8 mouse cellular contexts compared by ENCODE assay signal in the genomic region with DNA sequence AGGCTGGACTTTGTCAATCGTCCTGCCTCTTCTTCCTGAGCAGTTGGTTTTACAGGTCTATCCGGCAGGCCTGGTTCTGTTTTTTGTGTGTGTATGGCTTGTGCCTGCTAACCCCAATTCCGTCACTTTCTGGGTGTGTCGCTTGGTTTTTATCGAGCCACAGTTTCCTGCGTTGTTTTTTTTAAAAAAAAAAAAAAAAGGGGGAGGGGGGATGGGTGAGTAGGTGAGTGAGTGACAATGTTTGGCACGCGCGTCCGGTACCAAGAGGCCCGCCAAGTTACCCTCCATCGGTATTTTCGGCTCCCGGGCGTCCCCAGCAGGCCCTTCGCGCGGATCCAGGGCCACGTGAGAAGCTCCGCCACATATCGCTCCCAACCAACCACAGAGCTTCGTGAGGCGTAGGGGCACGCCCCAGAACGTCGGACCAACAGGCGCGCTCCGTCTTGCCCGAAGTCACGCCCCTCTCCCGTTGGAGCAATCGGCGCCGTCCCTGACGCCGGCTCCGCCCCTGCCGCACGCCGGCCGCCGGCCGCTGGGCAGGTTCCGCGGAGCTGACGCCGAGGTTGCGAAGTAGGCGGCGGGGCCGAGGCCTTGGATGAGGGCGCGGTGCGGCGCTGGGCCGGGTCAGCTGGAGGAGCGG. TPM values are rescaled to one million over a fixed set of nuclear protein-coding genes. Genes with fewer than 3 reads are reported as not detected.
A peak's percentile ranks its signal among the peaks of the same experiment; 100 is the strongest.
DNase-seq lines count a peak whose midpoint lies in the region; ATAC-seq and TF ChIP-seq lines count a peak whose summit lies in the region.

Tatdn2 (plus strand) TSS at position 469 of the 640 bp plus-strand sequence.

- peak within 1 kb of the TSS; percentile 69 for H3K4me3 ChIP-seq in heart, embryonic 12.5 days
- H3K4me3 ChIP-seq in kidney, postnatal 0 days (replicated peaks; ENCODE audit: low read depth, low read length) = peak within 1 kb of the TSS; percentile 88
- peak within 1 kb of the TSS; percentile 93 for H3K4me3 ChIP-seq in liver, embryonic 11.5 days (ENCODE audit: low read depth, low read length)
- peak within 1 kb of the TSS; percentile 95 for H3K4me3 ChIP-seq in stomach, embryonic 14.5 days (ENCODE audit: low read depth, low read length)

- ATAC-seq in erythroid progenitor cell, adult 5-6 weeks (replicated peaks; ENCODE audit: low FRiP score, poor library complexity, severe bottlenecking) = peak; percentile 92
- peak; percentile 97 for ATAC-seq in heart, embryonic 12.5 days (ENCODE audit: insufficient number of reproducible peaks, low FRiP score)
- peak; percentile 99 for ATAC-seq in kidney, postnatal 0 days (replicated peaks; ENCODE audit: low FRiP score, low read depth)
- peak; percentile 97 for ATAC-seq in liver, embryonic 11.5 days (replicated peaks; ENCODE audit: low FRiP score)
- peak; percentile 98 for ATAC-seq in stomach, embryonic 14.5 days (ENCODE audit: insufficient number of reproducible peaks, insufficient read depth, low FRiP score, low read depth)

- peak within 1 kb of the TSS; percentile 92 for H3K27ac ChIP-seq in heart, embryonic 12.5 days (ENCODE audit: poor library complexity, severe bottlenecking)
- H3K27ac ChIP-seq in kidney, postnatal 0 days = peak within 1 kb of the TSS; percentile 93
- peak within 1 kb of the TSS; percentile 97 for H3K27ac ChIP-seq in liver, embryonic 11.5 days (ENCODE audit: low read depth, low read length)
- H3K27ac ChIP-seq in stomach, embryonic 14.5 days (ENCODE audit: low read length) = peak within 1 kb of the TSS; percentile 90

- H3K4me2 ChIP-seq in heart, embryonic 12.5 days = peak within 1 kb of the TSS; percentile 97
- H3K4me2 ChIP-seq in kidney, postnatal 0 days (ENCODE audit: low read length) = peak within 1 kb of the TSS; percentile 98
- peak within 1 kb of the TSS; percentile 98 for H3K4me2 ChIP-seq in liver, embryonic 11.5 days
- peak within 1 kb of the TSS; percentile 97 for H3K4me2 ChIP-seq in stomach, embryonic 14.5 days (replicated peaks; ENCODE audit: low read depth, low read length)

- peak; percentile 29; the same call in 1 of the 2 replicates for TF ChIP-seq CTCF in kidney, postnatal 0 days (IDR thresholded peaks at IDR 0.05; ENCODE audit: low read depth)

- peak; percentile 100 for DNase-seq in CD4-positive helper T cell, adult 2 months (ENCODE audit: low read depth, low spot score)
- DNase-seq in brain, embryonic 18.5 days (ENCODE audit: low read depth, low spot score) = peak; percentile 95
- DNase-seq in kidney, postnatal 0 days (ENCODE audit: low spot score) = peak; percentile 99
- DNase-seq in liver, embryonic 11.5 days (ENCODE audit: low spot score) = peak; percentile 94
- peak; percentile 98 for DNase-seq in naive thymus-derived CD4-positive, alpha-beta T cell, adult 2 months (ENCODE audit: low read depth)

- H3K9me3 ChIP-seq in heart, embryonic 12.5 days (replicated peaks) = no peaks in the 10 kb centered on the region
- no peaks in the 10 kb centered on the region for H3K9me3 ChIP-seq in kidney, postnatal 0 days (replicated peaks; ENCODE audit: low read length)
- no peaks in the 10 kb centered on the region for H3K9me3 ChIP-seq in liver, embryonic 11.5 days (ENCODE audit: control insufficient read depth, low read length)
- H3K9me3 ChIP-seq in stomach, embryonic 14.5 days (ENCODE audit: control insufficient read depth, low read depth, low read length) = no peaks in the 10 kb centered on the region

- H3K4me1 ChIP-seq in heart, embryonic 12.5 days (replicated peaks) = peaks cover 56% of the 10 kb centered on the region
- H3K4me1 ChIP-seq in kidney, postnatal 0 days (replicated peaks; ENCODE audit: insufficient read depth, low read length) = peaks cover 16% of the 10 kb centered on the region
- H3K4me1 ChIP-seq in liver, embryonic 11.5 days (replicated peaks; ENCODE audit: control insufficient read depth, insufficient read depth, low read length) = peaks cover 52% of the 10 kb centered on the region
- peaks cover 17% of the 10 kb centered on the region; the same call in 1 of the 2 replicates for H3K4me1 ChIP-seq in stomach, embryonic 14.5 days (ENCODE audit: control insufficient read depth, insufficient read depth, low read length)

- peak within 1 kb of the TSS; percentile 96 for H3K9ac ChIP-seq in heart, embryonic 12.5 days
- H3K9ac ChIP-seq in kidney, postnatal 0 days (ENCODE audit: low read depth, low read length) = peak within 1 kb of the TSS; percentile 86
- peak within 1 kb of the TSS; percentile 90 for H3K9ac ChIP-seq in liver, embryonic 11.5 days (ENCODE audit: low read depth, low read length)
- peak within 1 kb of the TSS; percentile 81 for H3K9ac ChIP-seq in stomach, embryonic 14.5 days (replicated peaks; ENCODE audit: low read depth, low read length)

- H3K27me3 ChIP-seq in heart, embryonic 12.5 days (replicated peaks) = no peaks in the 10 kb centered on the region
- no peaks in the 10 kb centered on the region for H3K27me3 ChIP-seq in kidney, postnatal 0 days (ENCODE audit: insufficient read depth, low read length)
- H3K27me3 ChIP-seq in liver, embryonic 11.5 days (replicated peaks; ENCODE audit: control insufficient read depth, insufficient read depth, low read length) = no peaks in the 10 kb centered on the region
- no peaks in the 10 kb centered on the region for H3K27me3 ChIP-seq in stomach, embryonic 14.5 days (ENCODE audit: control insufficient read depth, insufficient read depth, low read length)

- peaks cover 34% of the 10 kb centered on the region for H3K36me3 ChIP-seq in heart, embryonic 12.5 days
- 0 out of 2 replicates have a peak, but pooled peaks cover 3% of the 10 kb centered on the region for H3K36me3 ChIP-seq in kidney, postnatal 0 days (ENCODE audit: insufficient read depth, low read length)
- H3K36me3 ChIP-seq in liver, embryonic 11.5 days (ENCODE audit: control insufficient read depth, insufficient read depth, low read length) = peaks cover 13% of the 10 kb centered on the region
- peaks cover 15% of the 10 kb centered on the region for H3K36me3 ChIP-seq in stomach, embryonic 14.5 days (ENCODE audit: control insufficient read depth, insufficient read depth, low read length)

- under 1% methylated on average over 58 of the region's 58 CpGs for WGBS in heart, embryonic 12.5 days
- under 1% methylated on average over 55 of the region's 58 CpGs for WGBS in kidney, postnatal 0 days
- WGBS in liver, embryonic 11.5 days = under 1% methylated on average over 58 of the region's 58 CpGs
- under 1% methylated on average over 58 of the region's 58 CpGs for WGBS in stomach, embryonic 14.5 days

RNA-seq across cellular contexts. Expression of gene Tatdn2, which starts in this region (rescaled TPM):
- total RNA-seq in erythroid progenitor cell, adult 5-6 weeks (2015; ENCODE audit: low replicate concordance) = 14.3 and 17.7 TPM in 2 replicates
- 44.0 and 55.7 TPM in 2 replicates for total RNA-seq in erythroid progenitor cell, adult 5-6 weeks (2017; ENCODE audit: low replicate concordance)
- 0.87 and 1.1 TPM in 2 replicates for polyA plus RNA-seq in heart, embryonic 12.5 days (2016; fragmentation: Nextera tagmentation; extraction: Ambion mirVana)
- polyA plus RNA-seq in kidney, postnatal 0 days (2015; fragmentation: Nextera tagmentation; extraction: Ambion mirVana) = 0.78 and 0.95 TPM in 2 replicates
- 1.2 TPM in 2 replicates for polyA plus RNA-seq in liver, embryonic 11.5 days (2014; fragmentation: Nextera tagmentation; extraction: Ambion mirVana)
- polyA plus RNA-seq in stomach, embryonic 14.5 days (2014; fragmentation: Nextera tagmentation; extraction: Ambion mirVana) = 1.1 and 1.4 TPM in 2 replicates

Comparison
In these comparisons a context has a peak if more than half of its experiments do, and no peak if none do; other contexts are left out.
1. Peak in every context shown above with its lines: DNase-seq, ATAC-seq, H3K4me3 ChIP-seq and H3K27ac ChIP-seq.
2. Peak in DNase-seq, ATAC-seq, H3K4me3 ChIP-seq, H3K27ac ChIP-seq, H3K9ac ChIP-seq and H3K4me2 ChIP-seq in kidney, postnatal 0 days; RNA of the gene not detected or under 1 TPM.